Mouse (Mus musculus) embryonic facial prominence, embryonic 15.5 days (tissue): Measurements from ENCODE around the gene Mtmr12. TPM values are rescaled to one million over a fixed set of nuclear protein-coding genes. Genes with fewer than 3 reads are reported as not detected.
A peak's percentile ranks its signal among the peaks of the same experiment; 100 is the strongest.

Source experiments
- ATAC-seq: fragments of 200-750 bp; cut with Nextera tagmentation; 2 replicates; pipeline ENCODE4 v1.8.0; 2017; ENCODE audit warnings: low read depth, moderate TSS enrichment; ENCODE audit not compliant: insufficient number of reproducible peaks, low FRiP score, low TSS enrichment
- H3K27ac ChIP-seq: fragments of 300-500 bp; sonication (generic); replicated peaks from 2 replicates; pipeline ENCODE4 v1.5.1; 2015; ENCODE audit warnings: mild to moderate bottlenecking, inconsistent platforms
- H3K27me3 ChIP-seq: fragments of 300-500 bp; sonication (generic); 2 replicates; pipeline ENCODE4 v1.6.1; 2015; ENCODE audit warnings: inconsistent platforms
- H3K36me3 ChIP-seq: fragments of 300-500 bp; sonication (generic); 2 replicates; pipeline ENCODE4 v1.6.1; 2015; ENCODE audit warnings: mild to moderate bottlenecking, inconsistent platforms
- H3K4me1 ChIP-seq: fragments of 300-500 bp; sonication (generic); 2 replicates; pipeline ENCODE4 v1.6.1; 2015; ENCODE audit warnings: inconsistent platforms
- H3K4me2 ChIP-seq: fragments of 300-500 bp; sonication (generic); replicated peaks from 2 replicates; pipeline ENCODE4 v1.6.1; 2015; ENCODE audit warnings: mild to moderate bottlenecking, inconsistent platforms
- H3K4me3 ChIP-seq: fragments of 300-500 bp; sonication (generic); replicated peaks from 2 replicates; pipeline ENCODE4 v1.5.1; 2015; ENCODE audit warnings: mild to moderate bottlenecking, inconsistent platforms
- H3K9ac ChIP-seq: fragments of 300-500 bp; sonication (generic); 2 replicates; pipeline ENCODE4 v1.6.1; 2015; ENCODE audit warnings: inconsistent platforms
- H3K9me3 ChIP-seq: fragments of 300-500 bp; sonication (generic); replicated peaks from 2 replicates; pipeline ENCODE4 v1.6.1; 2016; ENCODE audit warnings: inconsistent platforms
- WGBS: fragments of 180-500 bp; shearing (Covaris S2); methylation state at CpG from one replicate; pipeline ENCODE4 v1.1.7; 2015; 5-methylcytosine and 5-hydroxymethylcytosine counted together
- polyA plus RNA-seq: library from polyadenylated mRNA; unstranded; fragments of >200 nt; fragmentation: Nextera tagmentation; extraction: Ambion mirVana; gene quantifications from 2 replicates; pipeline ENCODE4 v1.2.1, GENCODE M21; 2015

The Mtmr12 gene
- polyA plus RNA-seq, 1 experiment from 2014 or later: 16.2 TPM

GRCm38 (mm10) chr15:12225062-12225461, 20.2 kb downstream of the Mtmr12 start:
- Histone ChIP-seq H3K4me3 (no peak overlapping the region), H3K36me3 (no peaks in the 10 kb centered on the region), H3K4me1 (peaks cover 19% of the 10 kb centered on the region), H3K9me3 (no peaks in the 10 kb centered on the region), H3K27ac (no peak overlapping the region), H3K4me2 (no peak overlapping the region), H3K9ac (no peak overlapping the region), H3K27me3 (no peaks in the 10 kb centered on the region)
- WGBS: 68% methylated on average over 4 of the region's 4 CpGs
- ATAC-seq: no peak

DNA sequence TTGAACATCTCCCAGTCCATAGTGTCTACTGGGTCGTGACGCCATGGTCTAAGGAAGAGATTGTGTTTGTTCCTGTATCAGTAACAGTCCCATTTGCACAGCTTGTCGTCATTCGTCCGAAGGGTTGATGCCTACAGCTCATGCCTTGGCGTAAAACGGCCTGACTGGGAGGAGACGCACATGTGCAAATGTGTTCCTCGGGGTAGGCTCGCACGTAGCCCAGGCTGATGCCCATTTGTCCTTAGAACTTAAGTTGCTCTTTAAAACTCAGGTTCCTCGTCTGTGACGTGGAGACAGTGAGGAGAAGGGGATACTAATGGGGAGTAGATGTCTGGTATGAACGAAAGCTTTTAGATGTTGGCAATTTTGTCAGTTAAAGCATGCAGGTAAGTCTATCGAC, 22.1 kb downstream of the Mtmr12 start:
- Histone ChIP-seq H3K27ac (no peak overlapping the region), H3K4me2 (no peak overlapping the region), H3K9ac (no peak overlapping the region), H3K27me3 (no peaks in the 10 kb centered on the region), H3K36me3 (peaks cover 3% of the 10 kb centered on the region; the same call in 1 of the 2 replicates), H3K4me3 (no peak overlapping the region), H3K9me3 (no peaks in the 10 kb centered on the region), H3K4me1 (peaks cover 13% of the 10 kb centered on the region)
- no peak for ATAC-seq
- 92% methylated on average over 15 of the region's 15 CpGs for WGBS

DNA sequence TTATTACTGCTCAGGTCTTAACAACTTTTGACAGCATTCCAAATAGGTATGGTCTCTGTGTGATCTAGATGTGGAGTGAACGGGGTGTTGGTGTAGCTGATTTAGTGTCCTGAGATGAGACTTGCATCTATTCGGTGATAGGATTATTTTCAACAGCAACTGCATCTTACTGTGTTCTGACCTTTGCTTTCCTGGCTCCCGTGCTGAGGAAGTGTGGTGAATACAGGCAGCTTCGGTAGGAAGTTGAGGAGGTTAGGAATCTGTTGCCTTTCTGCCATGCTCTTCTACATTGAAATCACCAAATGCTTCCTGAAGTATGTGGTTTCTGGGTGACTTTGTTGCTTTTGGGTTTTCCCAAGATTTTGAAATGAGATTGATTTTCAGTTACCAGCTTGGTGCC, 22.5 kb downstream of the Mtmr12 start:
- Histone ChIP-seq H3K36me3 (peaks cover 5% of the 10 kb centered on the region; the same call in 1 of the 2 replicates), H3K4me2 (no peak overlapping the region), H3K4me3 (no peak overlapping the region), H3K9ac (no peak overlapping the region), H3K9me3 (no peaks in the 10 kb centered on the region), H3K27ac (no peak overlapping the region), H3K4me1 (peaks cover 13% of the 10 kb centered on the region), H3K27me3 (no peaks in the 10 kb centered on the region)
- WGBS: 79% methylated on average over 4 of the region's 4 CpGs
- no peak for ATAC-seq

DNA sequence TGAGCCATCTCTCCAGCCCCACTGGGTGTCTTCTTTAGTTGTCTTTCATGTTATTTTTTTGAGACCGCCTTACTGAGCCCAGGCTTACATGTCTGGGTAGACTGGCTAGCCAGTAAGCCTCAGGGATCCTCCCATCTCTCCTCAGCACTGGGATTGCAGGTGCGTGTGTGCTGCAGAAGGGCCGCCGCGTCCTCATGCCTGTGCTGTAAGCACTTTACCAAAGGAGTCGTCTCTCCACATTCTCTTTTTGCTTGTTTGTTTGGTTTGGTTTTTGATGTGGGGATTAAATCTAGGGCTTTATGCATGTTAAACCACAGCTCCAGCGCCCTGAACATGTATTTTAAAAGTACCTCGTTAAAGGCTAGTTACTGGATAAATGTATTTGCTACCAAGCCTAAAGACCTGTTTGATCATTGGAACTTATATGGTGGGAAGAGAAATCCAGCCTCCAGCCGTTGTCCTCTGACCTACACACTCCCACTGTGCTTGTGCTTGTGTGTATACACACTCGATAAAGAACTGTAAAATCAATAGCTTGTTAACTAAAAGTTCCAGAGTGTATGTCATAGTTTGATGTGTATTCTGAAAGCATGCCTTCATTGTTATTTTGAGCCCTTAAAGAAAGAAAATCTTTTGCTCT, 24.9 kb downstream of the Mtmr12 start:
- 59% methylated on average over 10 of the region's 10 CpGs for WGBS
- Histone ChIP-seq H3K4me3 (no peak overlapping the region), H3K36me3 (peaks cover 14% of the 10 kb centered on the region; the same call in 1 of the 2 replicates), H3K27ac (0 out of 2 replicates have a peak overlapping the region, but pooled peaks have one; percentile 12), H3K27me3 (no peaks in the 10 kb centered on the region), H3K4me2 (no peak overlapping the region), H3K4me1 (peaks cover 14% of the 10 kb centered on the region), H3K9ac (no peak overlapping the region), H3K9me3 (no peaks in the 10 kb centered on the region)
- ATAC-seq: no peak

GRCm38 (mm10) chr15:12230243-12230935, 25.6 kb downstream of the Mtmr12 start:
- no peak overlapping the region for H3K4me3 ChIP-seq
- peak overlapping the region; percentile 74 for H3K27ac ChIP-seq
- no peak for ATAC-seq
- peaks cover 14% of the 10 kb centered on the region for H3K4me1 ChIP-seq
- peaks cover 14% of the 10 kb centered on the region; the same call in 1 of the 2 replicates for H3K36me3 ChIP-seq
- H3K4me2 ChIP-seq: no peak overlapping the region
- WGBS: 52% methylated on average over 12 of the region's 12 CpGs
- no peaks in the 10 kb centered on the region for H3K9me3 ChIP-seq
- no peak overlapping the region for H3K9ac ChIP-seq
- no peaks in the 10 kb centered on the region for H3K27me3 ChIP-seq

DNA sequence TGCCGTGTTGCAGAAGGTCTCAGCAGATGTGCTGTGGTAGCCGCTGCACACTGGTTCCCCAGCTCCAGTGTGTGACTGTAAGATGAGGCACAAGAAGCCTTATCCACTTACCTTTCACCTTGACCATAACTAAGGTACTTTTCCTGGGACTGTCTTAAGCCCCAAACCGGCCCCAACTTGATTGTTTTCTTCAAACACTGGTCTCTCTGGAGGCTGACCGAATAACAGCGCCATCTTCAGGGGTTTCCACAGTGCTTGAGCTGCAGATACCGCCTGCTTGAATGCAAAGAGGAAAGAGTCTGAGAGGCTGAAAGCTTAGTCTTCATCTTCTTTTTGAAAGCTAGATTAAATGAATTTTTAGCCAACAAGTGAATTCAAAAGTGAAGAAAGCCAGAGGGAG, 26.6 kb downstream of the Mtmr12 start:
- ATAC-seq: no peak
- peaks cover 14% of the 10 kb centered on the region for H3K4me1 ChIP-seq
- no peaks in the 10 kb centered on the region for H3K27me3 ChIP-seq
- no peak overlapping the region for H3K9ac ChIP-seq
- H3K27ac ChIP-seq: no peak overlapping the region
- H3K9me3 ChIP-seq: no peaks in the 10 kb centered on the region
- peaks cover 20% of the 10 kb centered on the region for H3K36me3 ChIP-seq
- no peak overlapping the region for H3K4me2 ChIP-seq
- WGBS: 78% methylated on average over 6 of the region's 6 CpGs
- H3K4me3 ChIP-seq: no peak overlapping the region

- H3K9me3 ChIP-seq: no peaks in the 10 kb centered on the region
- no peaks in the 10 kb centered on the region for H3K27me3 ChIP-seq
- WGBS: 49% methylated on average over 11 of the region's 11 CpGs
- H3K4me3 ChIP-seq: no peak overlapping the region
- peaks cover 27% of the 10 kb centered on the region for H3K36me3 ChIP-seq
- peaks cover 14% of the 10 kb centered on the region for H3K4me1 ChIP-seq
- H3K4me2 ChIP-seq: no peak overlapping the region
- peak overlapping the region; percentile 28; the same call in 1 of the 2 replicates for H3K27ac ChIP-seq
- no peak overlapping the region for H3K9ac ChIP-seq
- no peak for ATAC-seq
Measured at GRCm38 (mm10) chr15:12232429-12232828, 27.6 kb downstream of the Mtmr12 start.

- Histone ChIP-seq H3K4me3 (no peak overlapping the region), H3K27ac (no peak overlapping the region), H3K9me3 (no peaks in the 10 kb centered on the region), H3K36me3 (peaks cover 32% of the 10 kb centered on the region), H3K4me2 (no peak overlapping the region), H3K27me3 (no peaks in the 10 kb centered on the region), H3K9ac (no peak overlapping the region), H3K4me1 (peaks cover 14% of the 10 kb centered on the region)
- 86% methylated on average over 4 of the region's 4 CpGs for WGBS
- ATAC-seq: no peak
Measured at GRCm38 (mm10) chr15:12233021-12233420, 28.2 kb downstream of the Mtmr12 start.

GRCm38 (mm10) chr15:12235559-12235958, 30.7 kb downstream of the Mtmr12 start:
- no peak overlapping the region for H3K9ac ChIP-seq
- H3K27ac ChIP-seq: no peak overlapping the region
- no peak for ATAC-seq
- peaks cover 12% of the 10 kb centered on the region for H3K4me1 ChIP-seq
- H3K4me3 ChIP-seq: no peak overlapping the region
- H3K4me2 ChIP-seq: no peak overlapping the region
- no peaks in the 10 kb centered on the region for H3K27me3 ChIP-seq
- peaks cover 50% of the 10 kb centered on the region for H3K36me3 ChIP-seq
- H3K9me3 ChIP-seq: no peaks in the 10 kb centered on the region
- WGBS: 38% methylated on average over 1 of the region's 1 CpGs

DNA sequence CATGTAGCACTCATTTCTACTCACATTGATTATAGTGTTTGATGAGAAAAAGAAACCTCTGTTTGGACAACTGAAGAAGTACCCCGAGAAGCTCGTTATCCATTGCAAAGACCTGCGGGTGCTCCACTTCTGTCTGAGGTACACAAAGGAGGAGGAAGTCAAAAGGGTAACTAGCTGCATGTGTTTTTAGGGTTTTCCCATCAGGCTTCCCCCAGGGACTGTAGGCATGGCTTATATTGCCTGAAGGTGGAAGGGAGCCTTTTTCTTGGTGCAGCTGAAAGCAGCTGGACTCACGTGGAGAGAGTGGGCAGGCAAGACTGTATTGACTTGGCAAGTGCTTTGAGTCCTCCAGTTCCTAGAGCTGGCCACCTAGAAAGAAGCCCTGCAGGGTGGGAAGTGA, 31.2 kb downstream of the Mtmr12 start:
- Histone ChIP-seq H3K4me3 (no peak overlapping the region), H3K27me3 (no peaks in the 10 kb centered on the region), H3K36me3 (peaks cover 51% of the 10 kb centered on the region), H3K9me3 (no peaks in the 10 kb centered on the region), H3K27ac (no peak overlapping the region), H3K4me1 (peaks cover 12% of the 10 kb centered on the region), H3K9ac (no peak overlapping the region), H3K4me2 (no peak overlapping the region)
- WGBS: 77% methylated on average over 4 of the region's 4 CpGs
- no peak for ATAC-seq

DNA sequence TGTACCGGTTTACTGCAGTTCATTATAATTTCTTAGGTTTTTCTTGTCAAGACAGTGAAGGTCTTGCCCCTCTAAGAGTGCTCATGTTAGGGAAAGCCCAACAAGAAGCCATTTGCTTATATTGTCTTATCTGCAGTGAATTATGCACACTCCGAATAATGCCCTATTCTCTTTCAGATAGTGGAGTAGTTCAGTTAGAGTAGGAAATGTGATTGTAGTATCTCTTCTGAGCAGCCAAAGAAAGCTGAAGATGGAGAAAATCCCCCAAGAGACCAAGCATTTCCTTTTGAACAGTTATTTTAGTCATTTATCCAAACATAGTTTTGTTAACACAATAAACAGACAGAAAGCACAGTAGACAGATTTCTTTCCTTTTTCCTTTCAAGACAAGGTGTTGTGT, 32.1 kb downstream of the Mtmr12 start:
- ATAC-seq: no peak
- peaks cover 11% of the 10 kb centered on the region for H3K4me1 ChIP-seq
- H3K9ac ChIP-seq: no peak overlapping the region
- H3K4me2 ChIP-seq: no peak overlapping the region
- 84% methylated on average over 2 of the region's 2 CpGs for WGBS
- H3K4me3 ChIP-seq: no peak overlapping the region
- H3K9me3 ChIP-seq: no peaks in the 10 kb centered on the region
- H3K36me3 ChIP-seq: peaks cover 50% of the 10 kb centered on the region
- no peaks in the 10 kb centered on the region for H3K27me3 ChIP-seq
- H3K27ac ChIP-seq: no peak overlapping the region
